Mouse (Mus musculus) olfactory bulb, adult 2 months (tissue): ENCODE measurements around the gene 1700001K19Rik.

Source experiments
- CTCF ChIP-seq: fragments of 200-500 bp; IDR thresholded peaks from 2 replicates; pipeline ENCODE4 v1.5.1; 2012; ENCODE audit warnings: low read depth, mild to moderate bottlenecking, low read length, moderate library complexity; ENCODE audit not compliant: insufficient read depth
- POLR2A ChIP-seq: fragments of 200-500 bp; IDR thresholded peaks from 2 replicates; pipeline ENCODE4 v1.6.1; 2012; ENCODE audit warnings: mild to moderate bottlenecking, low read depth, low read length, moderate library complexity; ENCODE audit not compliant: insufficient read depth

GRCm38 (mm10) chr12:110682561-110683299 lies at the start of gene 1700001K19Rik:
- TF ChIP-seq CTCF (no peak), POLR2A (no peak)
